Mouse (Mus musculus) bone marrow, adult 2 months (tissue): ENCODE measurements around the gene Klhl5.

Experiments used
- CTCF ChIP-seq: fragments of 200-500 bp; IDR thresholded peaks from 2 replicates; pipeline ENCODE4 v1.5.1; 2011; ENCODE audit warnings: low read length, control low read depth; ENCODE audit not compliant: control insufficient read depth, insufficient read depth
- POLR2A ChIP-seq: fragments of 200-500 bp; IDR thresholded peaks from 2 replicates; pipeline ENCODE4 v1.6.1; 2011; ENCODE audit warnings: low read depth, mild to moderate bottlenecking, control low read depth, low read length, borderline replicate concordance; ENCODE audit not compliant: control insufficient read depth

- no peak for TF ChIP-seq POLR2A
- no peak for TF ChIP-seq CTCF
Measured at GRCm38 (mm10) chr5:65149706-65150105, 42.4 kb downstream of the Klhl5 start.
